Mouse (Mus musculus): Measurements from ENCODE around the gene Als2. TPM values are rescaled to one million over a fixed set of nuclear protein-coding genes. Genes with fewer than 3 reads are reported as not detected.

Gene Als2
- total and polyA plus RNA-seq, 2 experiments from 2014 or later = 11.6 to 32.8 TPM

DNA sequence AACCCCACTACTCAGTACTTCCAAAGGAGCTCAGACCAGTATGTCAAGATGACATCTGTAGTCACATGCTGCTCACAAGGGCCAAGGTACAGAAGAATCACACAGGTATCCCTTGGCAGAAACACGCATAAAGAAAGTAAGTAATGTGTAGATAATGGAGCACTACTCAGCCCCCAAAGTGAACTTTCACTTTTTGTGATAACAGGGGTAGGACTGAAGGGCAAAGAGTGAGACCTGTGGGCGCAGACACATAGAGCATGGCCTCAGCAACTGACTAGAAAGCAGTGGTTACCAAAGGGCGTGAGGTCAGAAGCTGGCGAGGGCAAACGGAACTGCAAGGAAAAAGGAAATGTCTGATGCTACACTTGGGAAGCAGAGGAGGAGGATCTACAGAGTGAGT, 36.1 kb downstream of the Als2 start:
- H3K36me3 ChIP-seq (ENCODE audit: insufficient read depth, low read length) = peaks cover 44% of the 10 kb centered on the region
- no peaks in the 10 kb centered on the region for H3K9me3 ChIP-seq (ENCODE audit: low read length)
- no peak for ATAC-seq
- no peak overlapping the region for H3K27ac ChIP-seq
- no peak for DNase-seq (ENCODE audit: low spot score)
- H3K9ac ChIP-seq (replicated peaks; ENCODE audit: low read length) = no peak overlapping the region
- H3K4me3 ChIP-seq (ENCODE audit: low read length) = no peak overlapping the region
- H3K4me2 ChIP-seq (ENCODE audit: low read depth, low read length) = no peak overlapping the region
- WGBS = 91% methylated on average over 5 of the region's 5 CpGs
- H3K27me3 ChIP-seq (ENCODE audit: insufficient read depth, low read length) = no peaks in the 10 kb centered on the region
- no peak for TF ChIP-seq CTCF (IDR thresholded peaks at IDR 0.05; ENCODE audit: low read depth)
- no peaks in the 10 kb centered on the region for H3K4me1 ChIP-seq (ENCODE audit: insufficient read depth, low read length)

DNA sequence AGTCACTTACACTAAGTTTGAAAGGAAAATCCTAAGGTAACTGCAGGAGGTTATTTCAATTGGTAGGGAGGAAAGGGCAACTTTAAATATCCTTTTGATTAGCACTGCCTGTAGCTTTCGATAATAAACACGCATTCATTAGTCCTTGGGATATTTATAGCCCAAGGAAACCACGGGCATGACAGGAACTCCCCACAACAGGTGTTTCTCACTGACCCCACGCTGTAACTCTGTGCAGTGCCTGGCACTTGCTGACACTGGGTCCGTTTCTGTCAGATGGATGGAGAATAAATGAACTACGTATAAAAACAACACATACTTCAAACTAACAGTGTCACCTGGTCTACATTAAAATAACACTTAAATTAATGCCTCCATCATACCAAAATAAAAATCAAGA, 42.1 kb downstream of the Als2 start:
- no peaks in the 10 kb centered on the region for H3K9me3 ChIP-seq (ENCODE audit: low read length)
- H3K36me3 ChIP-seq (ENCODE audit: insufficient read depth, low read length) = peaks cover 53% of the 10 kb centered on the region
- ATAC-seq (no peak), DNase-seq (ENCODE audit: low spot score) (no peak)
- H3K9ac ChIP-seq (replicated peaks; ENCODE audit: low read length) = no peak overlapping the region
- H3K27ac ChIP-seq = no peak overlapping the region
- TF ChIP-seq CTCF (IDR thresholded peaks at IDR 0.05; ENCODE audit: low read depth) = no peak
- H3K4me2 ChIP-seq (ENCODE audit: low read depth, low read length) = no peak overlapping the region
- H3K4me3 ChIP-seq (ENCODE audit: low read length) = no peak overlapping the region
- WGBS = 67% methylated on average over 6 of the region's 6 CpGs
- H3K4me1 ChIP-seq (ENCODE audit: insufficient read depth, low read length) = no peaks in the 10 kb centered on the region
- no peaks in the 10 kb centered on the region for H3K27me3 ChIP-seq (ENCODE audit: insufficient read depth, low read length)

DNA sequence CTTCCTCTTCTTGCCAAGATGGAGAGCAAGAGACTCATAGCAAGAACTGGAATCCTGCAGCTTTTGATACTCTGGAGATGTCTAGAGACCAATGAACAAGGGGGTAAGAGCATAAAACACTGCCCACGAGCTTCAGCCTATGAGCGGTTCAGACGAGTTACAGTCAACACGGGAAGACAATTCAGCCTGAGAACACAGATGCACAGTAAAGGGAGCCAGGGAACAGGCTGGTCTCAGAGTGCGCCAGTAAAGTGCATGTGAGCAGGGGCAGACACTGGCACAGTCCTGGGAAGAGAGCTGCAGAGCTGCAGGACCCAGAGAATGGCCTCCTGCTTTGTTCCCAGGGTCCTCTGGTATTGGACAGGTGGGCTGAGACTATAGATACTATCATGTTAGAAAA, 49.2 kb downstream of the Als2 start:
- no peak for TF ChIP-seq CTCF (IDR thresholded peaks at IDR 0.05; ENCODE audit: low read depth)
- H3K36me3 ChIP-seq (ENCODE audit: insufficient read depth, low read length) = peaks cover 43% of the 10 kb centered on the region
- DNase-seq (ENCODE audit: low spot score) = no peak
- no peak overlapping the region for H3K9ac ChIP-seq (replicated peaks; ENCODE audit: low read length)
- no peak overlapping the region for H3K27ac ChIP-seq
- no peak for ATAC-seq
- H3K27me3 ChIP-seq (ENCODE audit: insufficient read depth, low read length) = no peaks in the 10 kb centered on the region
- H3K4me3 ChIP-seq (ENCODE audit: low read length) = no peak overlapping the region
- WGBS = 79% methylated on average over 5 of the region's 5 CpGs
- H3K4me2 ChIP-seq (ENCODE audit: low read depth, low read length) = no peak overlapping the region
- H3K9me3 ChIP-seq (ENCODE audit: low read length) = no peaks in the 10 kb centered on the region
- H3K4me1 ChIP-seq (ENCODE audit: insufficient read depth, low read length) = no peaks in the 10 kb centered on the region

DNA sequence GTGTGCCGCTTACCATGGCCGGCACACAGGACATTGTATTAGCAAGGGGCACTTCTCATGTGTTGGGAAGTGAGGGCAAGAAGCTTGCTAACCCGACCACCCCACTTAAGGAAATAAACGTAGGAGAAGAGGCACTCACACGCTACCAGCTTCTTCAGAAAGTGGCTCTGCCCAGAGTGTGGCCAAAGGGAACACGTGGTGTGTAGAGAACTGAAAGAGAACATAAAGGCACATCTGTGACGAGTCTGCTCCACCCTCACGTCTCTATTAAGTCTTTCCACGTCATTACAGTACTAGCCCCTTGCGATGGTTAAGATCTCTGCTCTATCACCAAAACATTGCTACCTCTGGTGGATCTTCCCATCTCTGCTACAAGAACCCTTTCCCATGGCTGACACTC, 50.7 kb downstream of the Als2 start:
- DNase-seq (ENCODE audit: low spot score) = no peak
- peaks cover 46% of the 10 kb centered on the region for H3K36me3 ChIP-seq (ENCODE audit: insufficient read depth, low read length)
- H3K4me3 ChIP-seq (ENCODE audit: low read length) = no peak overlapping the region
- H3K9me3 ChIP-seq (ENCODE audit: low read length) = no peaks in the 10 kb centered on the region
- no peak overlapping the region for H3K27ac ChIP-seq
- no peak for TF ChIP-seq CTCF (IDR thresholded peaks at IDR 0.05; ENCODE audit: low read depth)
- no peak for ATAC-seq
- no peaks in the 10 kb centered on the region for H3K27me3 ChIP-seq (ENCODE audit: insufficient read depth, low read length)
- no peak overlapping the region for H3K9ac ChIP-seq (replicated peaks; ENCODE audit: low read length)
- WGBS = 87% methylated on average over 10 of the region's 10 CpGs
- H3K4me2 ChIP-seq (ENCODE audit: low read depth, low read length) = no peak overlapping the region
- H3K4me1 ChIP-seq (ENCODE audit: insufficient read depth, low read length) = no peaks in the 10 kb centered on the region

DNA sequence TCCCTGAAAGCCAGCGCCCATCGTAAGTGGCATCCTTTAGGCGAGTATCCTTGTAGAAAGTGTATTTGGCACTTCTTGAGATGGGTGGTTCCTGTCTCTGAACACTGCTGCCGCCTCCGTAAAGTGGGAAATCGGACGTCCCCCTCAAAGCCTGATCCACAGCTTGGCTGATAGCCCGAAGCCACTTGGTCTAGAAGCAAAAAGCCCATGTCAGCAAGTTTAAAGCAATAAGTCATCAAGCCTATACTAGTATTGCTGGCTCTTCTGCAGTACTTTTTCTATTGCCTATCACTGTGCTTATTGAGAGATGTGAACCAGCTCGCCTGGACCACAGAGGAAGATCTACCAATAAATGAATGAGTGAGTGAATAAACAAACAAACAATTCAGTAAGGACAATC, 51.6 kb downstream of the Als2 start:
- TF ChIP-seq CTCF (IDR thresholded peaks at IDR 0.05; ENCODE audit: low read depth) = no peak
- Histone ChIP-seq H3K4me1 (ENCODE audit: insufficient read depth, low read length) (no peaks in the 10 kb centered on the region), H3K9ac (replicated peaks; ENCODE audit: low read length) (no peak overlapping the region), H3K4me2 (ENCODE audit: low read depth, low read length) (no peak overlapping the region), H3K27ac (no peak overlapping the region), H3K36me3 (ENCODE audit: insufficient read depth, low read length) (peaks cover 40% of the 10 kb centered on the region), H3K9me3 (ENCODE audit: low read length) (no peaks in the 10 kb centered on the region), H3K4me3 (ENCODE audit: low read length) (no peak overlapping the region), H3K27me3 (ENCODE audit: insufficient read depth, low read length) (no peaks in the 10 kb centered on the region)
- ATAC-seq (no peak), DNase-seq (ENCODE audit: low spot score) (no peak)
- WGBS = 91% methylated on average over 9 of the region's 9 CpGs

DNA sequence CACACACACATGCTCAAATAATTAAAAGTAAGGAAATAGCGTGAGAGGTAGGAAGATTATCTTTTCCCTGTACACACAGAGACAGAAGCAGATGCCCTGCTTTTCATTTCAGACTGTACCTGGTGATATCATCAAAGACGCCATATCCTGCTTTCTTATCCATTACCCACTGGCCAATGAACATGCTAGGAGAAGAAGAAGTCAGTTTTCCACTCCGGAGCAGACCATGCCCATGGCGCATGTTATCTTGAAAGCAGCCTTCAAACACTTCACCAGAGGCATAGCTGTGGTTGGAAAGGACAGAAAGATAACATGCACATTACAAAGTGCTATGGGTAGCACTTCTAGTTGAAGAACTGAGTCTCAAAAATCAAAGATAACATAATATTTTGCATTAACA, 54.0 kb downstream of the Als2 start:
- no peak overlapping the region for H3K27ac ChIP-seq
- H3K4me1 ChIP-seq (ENCODE audit: insufficient read depth, low read length) = no peaks in the 10 kb centered on the region
- H3K9ac ChIP-seq (replicated peaks; ENCODE audit: low read length) = no peak overlapping the region
- no peak for TF ChIP-seq CTCF (IDR thresholded peaks at IDR 0.05; ENCODE audit: low read depth)
- ATAC-seq = no peak
- peaks cover 58% of the 10 kb centered on the region for H3K36me3 ChIP-seq (ENCODE audit: insufficient read depth, low read length)
- no peaks in the 10 kb centered on the region for H3K9me3 ChIP-seq (ENCODE audit: low read length)
- H3K27me3 ChIP-seq (ENCODE audit: insufficient read depth, low read length) = no peaks in the 10 kb centered on the region
- 97% methylated on average over 4 of the region's 4 CpGs for WGBS
- H3K4me2 ChIP-seq (ENCODE audit: low read depth, low read length) = no peak overlapping the region
- no peak for DNase-seq (ENCODE audit: low spot score)
- H3K4me3 ChIP-seq (ENCODE audit: low read length) = no peak overlapping the region

DNA sequence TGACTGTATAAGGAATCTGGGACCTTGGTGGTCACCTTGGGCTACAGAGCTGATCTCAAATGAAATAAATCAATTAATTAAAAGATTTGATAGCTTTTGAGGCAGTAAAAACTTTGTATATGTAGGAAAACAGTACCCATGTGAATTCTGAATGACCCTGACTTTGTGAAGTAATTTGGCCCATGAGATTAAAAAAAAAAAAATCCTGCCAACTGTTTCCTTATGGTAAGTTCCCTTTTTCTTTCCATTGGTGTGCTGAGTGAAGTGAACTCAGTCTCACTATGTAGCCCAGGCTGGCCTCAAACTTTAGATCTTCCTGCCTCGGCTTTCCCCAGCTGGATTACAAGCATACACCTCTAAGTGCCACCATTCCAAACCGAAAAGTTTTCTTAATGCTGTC, 54.7 kb downstream of the Als2 start:
- no peak for ATAC-seq
- Histone ChIP-seq H3K9me3 (ENCODE audit: low read length) (no peaks in the 10 kb centered on the region), H3K4me2 (ENCODE audit: low read depth, low read length) (no peak overlapping the region), H3K4me3 (ENCODE audit: low read length) (no peak overlapping the region), H3K27me3 (ENCODE audit: insufficient read depth, low read length) (no peaks in the 10 kb centered on the region), H3K4me1 (ENCODE audit: insufficient read depth, low read length) (no peaks in the 10 kb centered on the region), H3K9ac (replicated peaks; ENCODE audit: low read length) (no peak overlapping the region), H3K36me3 (ENCODE audit: insufficient read depth, low read length) (peaks cover 60% of the 10 kb centered on the region), H3K27ac (no peak overlapping the region)
- DNase-seq (ENCODE audit: low spot score) = no peak
- no peak for TF ChIP-seq CTCF (IDR thresholded peaks at IDR 0.05; ENCODE audit: low read depth)
- 92% methylated on average over 2 of the region's 2 CpGs for WGBS
